ENCODE assay signal across 21 mouse cellular contexts in genomic region chr1:120019428-120019827, GRCm38 (mm10). TPM values are rescaled to one million over a fixed set of nuclear protein-coding genes. Genes with fewer than 3 reads are reported as not detected.
DNase-seq lines count a peak whose midpoint lies in the region; ATAC-seq and TF ChIP-seq lines count a peak whose summit lies in the region.
"Had no signal": no experiment of that assay in that cellular context is flagged by ENCODE, and none has a peak within 500 bp of the region (broad histone marks: within the 10 kb centered on the region; RNA-seq: fewer than 3 reads in every experiment).

No protein-coding gene starts in this region.

- intact Hi-C loops in left cerebral cortex, postnatal 4 days (cut with DNase I), result no loop called here

- TF ChIP-seq CTCF in MEL (IDR thresholded peaks at IDR 0.05 in 2 of 3, conservative IDR thresholded peaks at IDR 0.05 in 1 of 3; ENCODE audit: control insufficient read depth in 1 of 3, insufficient read depth in 1 of 3, low read depth in 2 of 3, low read length in 3 of 3, poor library complexity in 1 of 3, severe bottlenecking in 1 of 3), result no peak

- peaks cover 0 to 4% of the 10 kb centered on the region in 2 experiments; a peak in 1 of 4 replicates for H3K4me1 ChIP-seq in MEL (ENCODE audit: control insufficient read depth in 1 of 2, insufficient read depth in 2 of 2, low read length in 2 of 2)
- H3K4me1 ChIP-seq: hindbrain, embryonic 13.5 days had no signal

- no peak for TF ChIP-seq POLR2A in MEL (IDR thresholded peaks at IDR 0.05; ENCODE audit: control insufficient read depth in 1 of 2, insufficient read depth in 1 of 2, low read depth in 1 of 2, low read length in 2 of 2, poor library complexity in 1 of 2)

- peak overlapping the region; percentile 49 to 59 for H3K4me3 ChIP-seq in MEL (ENCODE audit: control insufficient read depth in 1 of 2, insufficient read depth in 1 of 2, low read depth in 2 of 2, low read length in 2 of 2)
- H3K4me3 ChIP-seq: embryonic facial prominence, embryonic 10.5 days; forebrain, embryonic 13.5 days; heart, embryonic 13.5 days; hindbrain, embryonic 13.5 days had no signal

- no peak for TF ChIP-seq RAD21 in MEL (IDR thresholded peaks at IDR 0.05; ENCODE audit: low read depth, low read length)

- no peaks in the 10 kb centered on the region for H3K79me2 ChIP-seq in MEL (ENCODE audit: control insufficient read depth, insufficient read depth, low read length, poor library complexity)

- H3K36me3 ChIP-seq in MEL (ENCODE audit: control insufficient read depth in 1 of 2, insufficient read depth in 2 of 2, low read length in 2 of 2), result no peaks in the 10 kb centered on the region
- H3K36me3 ChIP-seq: embryonic facial prominence, embryonic 10.5 days; heart, embryonic 13.5 days; hindbrain, embryonic 13.5 days had no signal

- no peak overlapping the region for H3K27ac ChIP-seq in MEL (ENCODE audit: control insufficient read depth, low read depth, low read length)
- H3K27ac ChIP-seq: embryonic facial prominence, embryonic 10.5 days; forebrain, embryonic 13.5 days; heart, embryonic 13.5 days; hindbrain, embryonic 13.5 days; hindbrain, postnatal 0 days had no signal

- H3K27me3 ChIP-seq in MEL (ENCODE audit: control insufficient read depth in 1 of 2, insufficient read depth in 2 of 2, low read length in 2 of 2), result no peaks in the 10 kb centered on the region
- H3K27me3 ChIP-seq: forebrain, embryonic 13.5 days; heart, embryonic 13.5 days; hindbrain, embryonic 13.5 days had no signal

- DNase-seq in A20 (ENCODE audit: low read depth, low spot score), result peak; percentile 85
- peak; percentile 69 for DNase-seq in MEL (ENCODE audit: low read depth, low spot score)
- DNase-seq in adrenal gland, adult 8-10 months, result no peak
- no peak for DNase-seq in left cerebral cortex, postnatal 4 days
- DNase-seq in cerebellum, postnatal 10 days, result no peak
- DNase-seq: adrenal gland, postnatal 10 days; cerebellum, adult 8-10 months; cerebellum, postnatal 36 days; forebrain, postnatal 0 days; gastrocnemius, postnatal 14 days; heart, postnatal 36 days; kidney, adult 11 months had no signal

- ATAC-seq in hematopoietic stem cell, adult 5-6 weeks (replicated peaks in 1 of 2; ENCODE audit: insufficient read depth in 1 of 2, low FRiP score in 2 of 2, low TSS enrichment in 1 of 2, low read depth in 1 of 2, poor library complexity in 2 of 2, severe bottlenecking in 2 of 2), result peak; percentile 64 to 79; a peak in 3 of 4 replicates
- ATAC-seq: forebrain, embryonic 13.5 days; forebrain, postnatal 0 days; hindbrain, postnatal 0 days had no signal

- H3K9me3 ChIP-seq in MEL (replicated peaks; ENCODE audit: insufficient read depth, low read length), result no peaks in the 10 kb centered on the region
- H3K9me3 ChIP-seq: embryonic facial prominence, embryonic 10.5 days; forebrain, embryonic 13.5 days; heart, embryonic 13.5 days; hindbrain, embryonic 13.5 days had no signal

- H3K9ac ChIP-seq in MEL (ENCODE audit: control insufficient read depth, low read depth, low read length, poor library complexity, severe bottlenecking), result peak overlapping the region; percentile 48
- H3K9ac ChIP-seq: forebrain, embryonic 13.5 days; forebrain, postnatal 0 days; heart, embryonic 13.5 days; hindbrain, embryonic 13.5 days had no signal

- no peak for TF ChIP-seq EP300 in MEL (IDR thresholded peaks at IDR 0.05; ENCODE audit: low read depth in 1 of 2, low read length in 2 of 2)

TF ChIP-seq in MEL, 35 proteins besides CTCF, POLR2A, EP300 and RAD21:
- TF ChIP-seq NRF1 (IDR thresholded peaks at IDR 0.05; ENCODE audit: insufficient read depth, low read depth, low read length, poor library complexity, severe bottlenecking) (peak; percentile 34; the same call in 1 of the 2 replicates), ETS1 (IDR thresholded peaks at IDR 0.05; ENCODE audit: low read depth, low read length) (no peak)

RNA-seq across cellular contexts. Expression of gene Sctr, which starts 12.7 kb away (rescaled TPM):
- not detected in 2 replicates for total RNA-seq in MEL (2012; rRNA removed)
- polyA plus RNA-seq in MEL (2012; ENCODE audit: insufficient read depth in 1 of 2, insufficient read length in 2 of 2, low read depth in 1 of 2, low replicate concordance in 2 of 2, missing spikeins in 1 of 2), result not detected
- total RNA-seq in hematopoietic stem cell, adult 5-6 weeks (2017), result not detected in 2 replicates
- total RNA-seq in adrenal gland, adult 8-10 months (2022), result 10 to 100 TPM in 3 of 4 experiments, 1 to 10 TPM in 1; 9.9 to 17.6 (median 12.3) TPM
- total RNA-seq in left cerebral cortex, postnatal 4 days (2021), result 1 to 10 TPM in 1 of 2 experiments, under 1 TPM in 1; 0.96 to 1.2 TPM
- total RNA-seq: heart, postnatal 36 days had no signal
- polyA plus RNA-seq: heart, postnatal 0 days had no signal

RNA-seq across cellular contexts. Expression of gene Cfap221, which starts 22.4 kb away (rescaled TPM):
- not detected in 2 replicates for total RNA-seq in MEL (2012; rRNA removed)
- not detected for polyA plus RNA-seq in MEL (2012; ENCODE audit: insufficient read depth in 1 of 2, insufficient read length in 2 of 2, low read depth in 1 of 2, low replicate concordance in 2 of 2, missing spikeins in 1 of 2)
- not detected in 2 replicates for total RNA-seq in hematopoietic stem cell, adult 5-6 weeks (2017)
- under 1 TPM in 2 of 4 experiments, not detected in 2; 0.15 to 0.22 TPM for total RNA-seq in adrenal gland, adult 8-10 months (2022)
- under 1 TPM; 0.36 to 0.44 TPM for total RNA-seq in left cerebral cortex, postnatal 4 days (2021)
- total RNA-seq: gastrocnemius, adult 18-20 months; gastrocnemius, postnatal 14 days; heart, postnatal 36 days; hindbrain, postnatal 0 days had no signal
- polyA plus RNA-seq: C2C12; embryonic facial prominence, embryonic 10.5 days; forebrain, embryonic 13.5 days; heart, embryonic 13.5 days; heart, postnatal 0 days had no signal

RNA-seq across cellular contexts. Expression of gene Tmem37, which starts 54.4 kb away (rescaled TPM):
- total RNA-seq in MEL (2012; rRNA removed), result 2.6 TPM in 2 replicates
- polyA plus RNA-seq in MEL (2012; ENCODE audit: insufficient read depth in 1 of 2, insufficient read length in 2 of 2, low read depth in 1 of 2, low replicate concordance in 2 of 2, missing spikeins in 1 of 2), result 1 to 10 TPM in 1 of 2 experiments, not detected in 1; 9.1 TPM
- total RNA-seq in hematopoietic stem cell, adult 5-6 weeks (2017), result 0.25 and 2.6 TPM in 2 replicates
- 10 to 100 TPM in 2 of 4 experiments, 1 to 10 TPM in 2; 8.7 to 21.2 (median 14.5) TPM for total RNA-seq in adrenal gland, adult 8-10 months (2022)
- total RNA-seq in left cerebral cortex, postnatal 4 days (2021), result 1 to 10 TPM; 1.4 to 1.8 TPM

Comparison
In these comparisons a context has a peak if more than half of its experiments do, and no peak if none do; other contexts are left out.
1. DNase-seq: peak in A20 (single experiment) and MEL (single experiment); none in adrenal gland, adult 8-10 months (single experiment), left cerebral cortex, postnatal 4 days (single experiment) and cerebellum, postnatal 10 days (0 of 2).
2. RNA of gene Sctr, which starts 12.7 kb away (total RNA-seq): 9.9 to 17.6 TPM in adrenal gland, adult 8-10 months; 0.96 to 1.2 TPM in left cerebral cortex, postnatal 4 days, not detected in MEL and not detected in hematopoietic stem cell, adult 5-6 weeks; every median in the first group is over 4 times any median in the second.